Mouse (Mus musculus): ENCODE measurements around the gene Scrn3.

GRCm38 (mm10) chr2:73304506-73304905, 7.9 kb upstream of the Scrn3 start:
- TF ChIP-seq POLR2AphosphoS5 (IDR thresholded peaks at IDR 0.05; ENCODE audit: insufficient replicate concordance, low read depth, low read length) (no peak), CTCF (IDR thresholded peaks at IDR 0.05; ENCODE audit: low read depth, low read length) (no peak), GATA1 (IDR thresholded peaks at IDR 0.05; ENCODE audit: borderline replicate concordance, low read length) (no peak), TAL1 (conservative IDR thresholded peaks at IDR 0.05; ENCODE audit: low read depth, low read length) (no peak), GATA2 (IDR thresholded peaks at IDR 0.05; ENCODE audit: borderline replicate concordance, low read depth, low read length) (no peak)

Measured in G1E (cell line).